Mouse (Mus musculus) heart, embryonic 10.5 days (tissue): ENCODE data around the gene Crtac1. TPM values are rescaled to one million over a fixed set of nuclear protein-coding genes. Genes with fewer than 3 reads are reported as not detected.
A peak's percentile ranks its signal among the peaks of the same experiment; 100 is the strongest.

Experiments
- DNase-seq: peaks from one replicate; pipeline ENCODE4 v3.0.0-alpha.2; 2017; ENCODE audit warnings: low spot score
- H3K27ac ChIP-seq: fragments of 300-500 bp; sonication (generic); 2 replicates; pipeline ENCODE4 v1.5.1; 2016; ENCODE audit warnings: mild to moderate bottlenecking
- H3K27me3 ChIP-seq: fragments of 300-500 bp; sonication (generic); 2 replicates; pipeline ENCODE4 v1.6.1; 2016; ENCODE audit warnings: mild to moderate bottlenecking; ENCODE audit not compliant: poor library complexity, insufficient read depth, severe bottlenecking
- H3K36me3 ChIP-seq: fragments of 300-500 bp; sonication (generic); 2 replicates; pipeline ENCODE4 v1.6.1; 2016; ENCODE audit warnings: mild to moderate bottlenecking, moderate library complexity
- H3K4me1 ChIP-seq: fragments of 300-500 bp; sonication (generic); 2 replicates; pipeline ENCODE4 v1.6.1; 2016; ENCODE audit warnings: mild to moderate bottlenecking
- H3K4me3 ChIP-seq: fragments of 300-500 bp; sonication (generic); 2 replicates; pipeline ENCODE4 v1.5.1; 2016; ENCODE audit warnings: mild to moderate bottlenecking, moderate library complexity
- H3K9me3 ChIP-seq: fragments of 300-500 bp; sonication (generic); 2 replicates; pipeline ENCODE4 v1.6.1; 2016; ENCODE audit warnings: mild to moderate bottlenecking, moderate library complexity
- WGBS: fragments of 180-500 bp; shearing (Covaris S2); methylation state at CpG from one replicate; pipeline ENCODE4 v1.1.7; 2016; 5-methylcytosine and 5-hydroxymethylcytosine counted together
- polyA plus RNA-seq: library from polyadenylated mRNA; unstranded; fragments of >200 nt; fragmentation: Nextera tagmentation; extraction: Ambion mirVana; gene quantifications from 2 replicates; pipeline ENCODE4 v1.2.1, GENCODE M21; 2016

Crtac1 gene
- polyA plus RNA-seq, 1 experiment from 2014 or later, result 0.28 TPM

DNA sequence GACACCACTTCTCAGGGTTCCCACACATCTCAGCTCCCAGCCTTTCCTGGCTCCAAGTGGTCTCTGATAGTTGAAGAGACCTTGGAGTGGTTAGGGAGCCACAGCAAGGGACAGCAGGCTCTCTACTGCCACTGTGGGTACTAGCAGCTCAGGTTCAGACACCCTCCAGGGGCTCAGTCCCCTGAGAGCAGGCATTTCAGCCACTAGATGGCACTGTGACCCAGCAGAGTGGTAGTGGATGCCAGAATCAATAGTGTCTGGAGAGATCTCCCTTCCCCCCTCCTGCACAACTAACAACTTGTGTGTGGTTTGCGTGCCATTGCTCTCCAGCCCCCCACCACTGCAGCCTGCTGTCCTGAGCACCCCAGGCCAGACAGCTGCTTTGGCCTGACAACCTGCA, 115.7 kb downstream of the Crtac1 start:
- Histone ChIP-seq H3K4me1 (0 out of 2 replicates have a peak, but pooled peaks cover 3% of the 10 kb centered on the region), H3K36me3 (no peaks in the 10 kb centered on the region), H3K27ac (no peak overlapping the region), H3K9me3 (no peaks in the 10 kb centered on the region), H3K27me3 (peaks cover 84% of the 10 kb centered on the region), H3K4me3 (no peak overlapping the region)
- peak; percentile 88 for DNase-seq
- WGBS, result 7% methylated on average over 1 of the region's 1 CpGs

DNA sequence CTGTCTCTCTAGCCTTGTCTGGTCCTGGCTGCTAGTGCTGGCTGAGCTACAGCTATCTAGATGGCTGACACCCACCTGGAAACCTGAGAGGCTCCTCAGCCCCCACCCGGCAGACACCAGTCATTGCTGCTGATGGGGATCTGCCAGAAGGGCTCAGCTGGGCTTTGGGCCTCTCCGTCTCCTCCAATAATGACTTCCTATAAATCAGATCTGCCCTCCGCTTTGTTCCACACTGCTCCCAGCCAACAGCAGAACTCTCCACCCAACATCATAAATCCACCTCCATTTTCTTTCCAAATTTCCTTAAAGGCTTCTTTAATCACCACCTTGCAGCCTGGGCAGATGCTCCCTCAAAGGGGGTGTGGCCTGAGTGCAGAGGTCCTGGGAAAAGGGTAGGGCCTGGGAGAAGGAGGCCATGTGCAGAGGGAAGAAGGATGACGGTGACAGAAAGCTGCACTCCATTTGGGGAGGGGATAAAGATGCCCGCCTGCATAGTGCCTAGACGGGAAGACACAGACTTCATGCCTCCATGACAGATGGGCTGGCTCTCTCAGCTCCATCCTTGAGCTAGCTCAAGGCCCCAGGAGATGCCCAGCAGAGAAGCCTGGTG, 116.4 kb downstream of the Crtac1 start:
- Histone ChIP-seq H3K27me3 (peaks cover 77% of the 10 kb centered on the region), H3K4me3 (no peak overlapping the region), H3K4me1 (0 out of 2 replicates have a peak, but pooled peaks cover 3% of the 10 kb centered on the region), H3K36me3 (no peaks in the 10 kb centered on the region), H3K9me3 (no peaks in the 10 kb centered on the region), H3K27ac (no peak overlapping the region)
- WGBS, result 57% methylated on average over 6 of the region's 6 CpGs
- no peak for DNase-seq

DNA sequence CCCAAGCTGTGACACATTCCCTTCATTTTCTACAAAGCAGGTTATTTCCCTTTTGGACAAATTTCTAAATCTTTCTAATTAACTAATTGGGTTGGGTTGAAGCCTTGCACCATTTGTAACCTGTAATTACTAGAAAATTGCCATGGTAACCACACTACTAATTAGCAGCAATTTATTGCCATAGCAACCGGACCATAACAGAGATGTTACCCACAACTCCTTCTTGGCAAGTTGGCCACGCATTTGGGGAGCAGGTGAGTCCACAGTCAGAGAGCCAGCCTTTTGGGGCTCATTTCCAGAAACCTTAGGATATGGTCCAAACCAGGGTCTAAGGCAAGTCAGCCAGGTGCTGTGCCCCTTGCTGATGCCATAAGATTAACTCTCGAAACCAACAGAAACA, 119.4 kb downstream of the Crtac1 start:
- Histone ChIP-seq H3K4me1 (peaks cover 3% of the 10 kb centered on the region), H3K4me3 (no peak overlapping the region), H3K36me3 (no peaks in the 10 kb centered on the region), H3K27ac (no peak overlapping the region), H3K27me3 (peaks cover 56% of the 10 kb centered on the region), H3K9me3 (no peaks in the 10 kb centered on the region)
- no peak for DNase-seq
- WGBS, result 70% methylated on average over 3 of the region's 3 CpGs

DNA sequence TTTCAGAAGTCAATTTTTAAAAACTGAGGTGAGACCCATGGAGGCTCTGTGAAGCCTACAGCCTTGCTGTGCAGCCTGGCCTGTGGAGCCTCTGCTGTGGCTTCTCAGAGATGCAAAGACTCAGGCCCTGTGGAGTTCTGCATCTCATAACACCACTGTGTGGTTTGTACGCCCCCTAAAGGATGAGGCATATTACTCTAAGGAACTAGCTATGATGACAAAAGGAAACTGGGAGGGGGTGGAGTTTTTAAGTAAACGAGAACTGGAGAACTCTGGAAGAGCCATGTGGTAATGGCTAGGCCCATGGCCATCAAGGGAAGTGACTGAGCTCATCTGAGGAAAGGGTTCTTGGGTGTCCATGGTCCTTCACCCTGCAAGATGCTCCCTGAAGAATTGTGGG, 120.3 kb downstream of the Crtac1 start:
- peaks cover 12% of the 10 kb centered on the region for H3K4me1 ChIP-seq
- DNase-seq, result no peak
- WGBS, result 31% methylated on average over 2 of the region's 2 CpGs

DNA sequence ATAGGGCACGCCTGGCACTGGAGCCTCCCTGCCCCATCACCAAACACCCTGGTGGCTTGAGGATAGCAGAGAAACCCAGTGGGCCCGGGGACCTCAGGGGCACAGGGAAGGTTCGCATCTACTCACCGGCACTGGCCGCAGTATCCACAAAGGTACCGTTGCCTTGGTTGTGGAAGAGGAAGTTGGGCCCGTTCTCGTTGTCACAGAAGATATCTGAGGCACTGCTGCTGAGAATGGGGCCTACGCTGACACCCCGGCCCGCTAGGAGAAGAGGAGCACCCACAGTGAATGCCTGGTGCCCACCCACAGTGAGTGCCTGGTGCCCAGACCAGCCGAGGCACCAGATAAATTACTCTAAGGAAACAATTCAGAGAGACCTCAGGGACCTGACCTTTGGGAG, 122.7 kb downstream of the Crtac1 start:
- 82% methylated on average over 12 of the region's 12 CpGs for WGBS
- H3K36me3 ChIP-seq, result no peaks in the 10 kb centered on the region
- H3K4me1 ChIP-seq, result peaks cover 14% of the 10 kb centered on the region
- peaks cover 53% of the 10 kb centered on the region; the same call in 1 of the 2 replicates for H3K27me3 ChIP-seq
- no peaks in the 10 kb centered on the region for H3K9me3 ChIP-seq
- no peak overlapping the region for H3K4me3 ChIP-seq
- no peak for DNase-seq
- H3K27ac ChIP-seq, result no peak overlapping the region

More for the DNA sequence above, 120.3 kb downstream of the Crtac1 start:
- Histone ChIP-seq H3K9me3 (no peaks in the 10 kb centered on the region), H3K4me3 (no peak overlapping the region), H3K36me3 (no peaks in the 10 kb centered on the region), H3K27ac (no peak overlapping the region), H3K27me3 (peaks cover 53% of the 10 kb centered on the region)

DNA sequence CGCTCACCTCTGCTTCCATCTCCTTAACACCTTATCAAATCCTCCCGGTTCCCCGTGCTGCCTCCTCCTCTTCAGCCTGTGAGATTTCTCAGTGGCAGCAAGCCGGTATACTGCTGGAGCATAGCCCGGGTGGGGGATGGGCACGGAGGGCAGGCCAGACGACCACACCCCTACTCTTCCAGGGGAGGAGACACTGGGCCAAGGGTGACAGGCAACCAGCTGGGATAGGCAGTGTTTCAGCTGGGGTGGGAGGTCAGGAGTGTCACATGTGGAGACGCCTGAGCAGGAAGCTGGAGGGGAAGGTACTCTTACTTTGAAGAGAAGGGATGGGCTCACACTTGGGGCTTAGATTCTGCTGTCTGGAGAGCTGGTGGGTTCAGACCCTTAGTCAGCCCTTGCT, 124.6 kb downstream of the Crtac1 start:
- Histone ChIP-seq H3K27ac (no peak overlapping the region), H3K4me3 (no peak overlapping the region), H3K36me3 (no peaks in the 10 kb centered on the region), H3K27me3 (peaks cover 52% of the 10 kb centered on the region; the same call in 1 of the 2 replicates), H3K4me1 (peaks cover 20% of the 10 kb centered on the region), H3K9me3 (no peaks in the 10 kb centered on the region)
- 2% methylated on average over 8 of the region's 8 CpGs for WGBS
- no peak for DNase-seq

DNA sequence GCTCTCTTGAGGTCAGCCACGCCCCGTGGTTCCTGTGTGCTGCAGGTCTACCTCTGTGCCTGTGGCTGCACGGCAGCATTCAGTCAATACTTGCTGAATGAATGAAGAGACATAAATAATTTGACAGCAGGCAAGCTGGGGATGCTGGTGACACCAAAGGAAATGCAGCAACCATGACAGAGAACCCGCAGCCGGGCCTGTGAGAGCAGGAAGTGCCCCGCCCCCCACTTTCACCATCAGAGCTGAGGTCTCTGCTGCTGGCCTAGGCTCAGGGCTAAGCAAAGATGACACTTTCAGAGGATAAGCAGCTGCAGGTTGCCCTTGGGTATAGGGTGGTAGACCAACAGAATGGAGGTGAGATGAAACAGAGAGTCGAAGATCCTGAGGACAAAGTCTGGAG, 125.4 kb downstream of the Crtac1 start:
- no peak for DNase-seq
- WGBS, result 40% methylated on average over 7 of the region's 7 CpGs
- H3K36me3 ChIP-seq, result no peaks in the 10 kb centered on the region

DNA sequence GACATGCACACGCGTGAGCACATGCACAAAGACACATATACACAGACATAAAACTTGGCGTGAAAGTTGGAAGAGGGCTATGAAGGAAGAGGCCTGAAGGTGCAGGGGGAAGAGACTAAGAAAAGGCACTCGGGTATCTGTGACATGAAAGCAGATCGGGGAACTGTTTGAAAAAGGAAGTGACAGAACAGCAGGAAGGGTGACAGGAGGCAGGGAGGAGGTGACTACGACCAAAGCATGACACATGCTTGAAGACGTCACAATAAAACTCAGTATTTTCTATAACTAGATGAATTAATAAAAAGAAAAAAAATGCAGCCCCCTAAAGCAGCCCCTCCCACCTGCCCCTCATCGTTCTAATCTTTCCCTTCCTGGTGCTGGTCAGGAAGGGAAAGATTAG, 125.8 kb downstream of the Crtac1 start:
- peaks cover 54% of the 10 kb centered on the region; the same call in 1 of the 2 replicates for H3K27me3 ChIP-seq
- peaks cover 20% of the 10 kb centered on the region for H3K4me1 ChIP-seq
- H3K9me3 ChIP-seq, result no peaks in the 10 kb centered on the region
- H3K36me3 ChIP-seq, result no peaks in the 10 kb centered on the region
- DNase-seq, result no peak
- WGBS, result 54% methylated on average over 8 of the region's 8 CpGs
- H3K4me3 ChIP-seq, result no peak overlapping the region
- no peak overlapping the region for H3K27ac ChIP-seq

More for the DNA sequence above, 125.4 kb downstream of the Crtac1 start:
- Histone ChIP-seq H3K27me3 (peaks cover 52% of the 10 kb centered on the region; the same call in 1 of the 2 replicates), H3K4me3 (no peak overlapping the region), H3K4me1 (peaks cover 20% of the 10 kb centered on the region), H3K27ac (no peak overlapping the region), H3K9me3 (no peaks in the 10 kb centered on the region)

DNA sequence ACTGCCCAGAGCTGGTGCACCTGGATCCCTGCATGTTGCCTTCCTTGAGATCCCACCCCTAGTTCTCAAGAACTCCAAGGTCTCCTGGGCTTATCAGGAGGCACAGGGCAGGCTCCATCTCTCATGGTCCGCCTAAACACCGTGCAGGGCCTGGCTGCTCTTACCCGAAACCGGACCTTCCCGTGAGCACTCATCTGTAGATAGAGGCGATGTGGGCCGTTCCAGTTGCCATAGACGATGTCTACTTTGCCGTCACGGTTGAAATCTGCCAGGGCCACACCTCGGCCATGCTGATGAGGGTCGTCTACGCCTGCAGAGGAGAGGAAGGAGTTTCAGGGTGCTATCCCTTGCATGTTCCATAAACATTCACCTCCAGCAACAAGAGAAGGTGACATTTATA, 127.1 kb downstream of the Crtac1 start:
- Histone ChIP-seq H3K36me3 (no peaks in the 10 kb centered on the region), H3K27ac (no peak overlapping the region), H3K27me3 (peaks cover 61% of the 10 kb centered on the region; the same call in 1 of the 2 replicates), H3K9me3 (no peaks in the 10 kb centered on the region), H3K4me1 (peaks cover 21% of the 10 kb centered on the region), H3K4me3 (no peak overlapping the region)
- DNase-seq, result no peak
- 79% methylated on average over 13 of the region's 13 CpGs for WGBS

DNA sequence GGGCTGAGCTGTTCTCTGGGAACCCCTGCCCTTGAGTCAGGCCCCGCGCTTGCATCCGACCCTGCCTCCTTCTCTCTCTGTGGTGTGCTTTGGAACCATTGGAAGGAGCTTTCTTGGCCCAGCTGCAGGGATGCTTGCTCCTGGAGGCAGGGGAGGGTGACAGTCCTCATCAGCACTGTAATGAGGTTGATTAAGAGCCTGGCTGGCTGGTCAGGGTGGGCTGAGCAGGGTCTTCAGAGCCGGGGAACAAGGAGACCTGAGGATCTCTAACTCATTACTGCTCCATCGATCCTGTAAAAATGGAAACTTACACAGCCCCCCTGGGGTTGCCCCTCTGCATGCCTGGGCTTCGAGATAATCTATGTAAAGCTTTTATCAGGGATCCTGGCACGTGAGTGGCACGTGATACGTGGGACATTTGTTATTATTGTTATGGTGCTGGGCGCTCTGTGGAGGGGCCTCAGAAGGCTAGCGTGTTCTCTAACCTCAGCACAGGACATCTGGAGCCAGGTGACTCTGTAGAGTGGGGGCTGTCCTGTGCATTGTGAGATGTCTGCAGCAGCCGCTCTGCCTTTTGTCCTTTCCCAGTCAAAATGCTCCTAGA, 128.3 kb downstream of the Crtac1 start:
- no peak for DNase-seq

DNA sequence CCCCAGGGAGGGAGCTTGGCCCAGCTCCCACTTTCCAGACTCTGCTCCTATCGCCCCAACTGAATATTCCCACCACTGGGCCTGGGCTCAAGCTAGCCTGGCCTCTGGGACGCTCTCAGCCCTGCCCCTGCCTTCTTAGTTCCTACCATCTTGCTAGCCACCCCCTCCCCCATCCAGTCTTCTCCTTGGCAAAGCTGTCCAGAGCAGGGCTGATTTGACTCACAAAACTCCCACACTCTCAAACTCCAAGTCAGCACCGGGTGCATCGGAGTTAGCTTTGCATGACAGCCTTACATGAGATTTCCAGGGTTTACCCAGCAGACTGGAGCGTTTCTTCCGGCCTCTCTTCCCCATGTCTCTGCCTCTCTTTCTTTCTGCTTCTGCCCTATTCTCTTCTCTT, 138.4 kb downstream of the Crtac1 start:
- DNase-seq, result no peak
- no peak overlapping the region for H3K4me3 ChIP-seq
- WGBS, result 78% methylated on average over 6 of the region's 6 CpGs
- 0 out of 2 replicates have a peak, but pooled peaks cover 13% of the 10 kb centered on the region for H3K27me3 ChIP-seq
- peaks cover 16% of the 10 kb centered on the region for H3K4me1 ChIP-seq
- no peaks in the 10 kb centered on the region for H3K9me3 ChIP-seq
- H3K27ac ChIP-seq, result no peak overlapping the region
- no peaks in the 10 kb centered on the region for H3K36me3 ChIP-seq

More for the DNA sequence above, 128.3 kb downstream of the Crtac1 start:
- Histone ChIP-seq H3K36me3 (no peaks in the 10 kb centered on the region), H3K27ac (no peak overlapping the region), H3K27me3 (peaks cover 57% of the 10 kb centered on the region; the same call in 1 of the 2 replicates), H3K4me3 (no peak overlapping the region), H3K9me3 (no peaks in the 10 kb centered on the region), H3K4me1 (peaks cover 30% of the 10 kb centered on the region)
- WGBS, result 54% methylated on average over 12 of the region's 12 CpGs

DNA sequence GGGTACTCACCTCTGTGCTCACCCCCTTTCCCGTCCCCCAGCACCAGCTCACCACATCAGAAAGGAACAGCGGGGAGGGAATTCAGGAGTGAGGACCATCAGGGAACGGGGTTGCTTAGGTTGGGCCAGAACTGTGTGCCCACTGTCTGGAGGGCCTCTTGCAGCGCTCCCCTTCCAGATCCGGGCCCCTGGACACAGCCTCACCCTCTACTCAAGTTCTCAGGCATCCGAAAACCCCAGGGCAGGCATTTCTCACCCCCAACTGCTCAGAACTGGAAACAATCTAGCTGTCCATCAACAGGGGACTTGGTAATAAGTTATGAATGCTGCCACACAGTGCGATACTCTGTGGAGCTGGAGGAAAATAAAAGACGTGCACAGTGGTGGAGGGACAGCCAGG, 139.5 kb downstream of the Crtac1 start:
- DNase-seq, result no peak
- Histone ChIP-seq H3K4me3 (no peak overlapping the region), H3K27ac (no peak overlapping the region), H3K27me3 (0 out of 2 replicates have a peak, but pooled peaks cover 8% of the 10 kb centered on the region), H3K36me3 (no peaks in the 10 kb centered on the region), H3K9me3 (no peaks in the 10 kb centered on the region), H3K4me1 (peaks cover 16% of the 10 kb centered on the region)
- whole genome bisulfite sequencing, result 58% methylated on average over 8 of the region's 8 CpGs

DNA sequence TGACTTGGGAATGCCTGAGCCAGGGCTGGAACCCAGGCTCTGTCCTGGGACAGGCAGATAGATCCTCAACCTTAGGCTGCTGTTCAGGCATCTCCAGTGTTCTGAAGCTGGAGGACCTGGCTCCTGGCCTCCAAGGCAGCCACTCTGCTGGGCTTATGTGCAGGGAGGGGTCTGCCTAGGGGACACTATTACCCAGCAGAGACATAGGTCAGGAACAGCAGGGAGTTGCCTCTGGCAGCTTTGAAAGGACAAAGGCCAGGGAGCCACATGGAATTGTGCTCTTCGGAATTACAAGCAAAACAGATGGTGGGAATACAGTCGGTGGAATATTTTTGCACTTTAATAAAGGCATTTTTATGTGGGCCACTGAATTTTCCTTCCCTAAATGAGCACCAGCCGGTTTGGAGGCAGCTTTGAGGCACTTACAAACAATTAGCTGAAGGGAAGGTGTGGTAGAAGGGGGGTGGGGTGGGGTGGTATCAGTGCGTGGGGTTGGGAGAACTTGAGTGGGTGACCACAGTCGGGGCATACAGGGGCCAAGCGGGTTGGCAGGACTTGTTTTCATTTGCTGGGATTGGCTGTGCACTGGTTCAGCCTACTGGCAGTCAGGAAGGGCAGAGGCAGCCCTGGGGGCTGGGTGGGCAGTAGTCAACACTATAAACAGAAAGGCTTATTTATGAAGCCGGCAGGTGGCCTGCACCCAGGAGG, 140.5 kb downstream of the Crtac1 start:
- no peaks in the 10 kb centered on the region for H3K36me3 ChIP-seq
- WGBS, result 33% methylated on average over 7 of the region's 7 CpGs
- peaks cover 16% of the 10 kb centered on the region for H3K4me1 ChIP-seq
- 0 out of 2 replicates have a peak, but pooled peaks cover 8% of the 10 kb centered on the region for H3K27me3 ChIP-seq
- H3K27ac ChIP-seq, result no peak overlapping the region
- H3K4me3 ChIP-seq, result no peak overlapping the region
- no peak for DNase-seq
- no peaks in the 10 kb centered on the region for H3K9me3 ChIP-seq
